Mouse (Mus musculus): Measurements from ENCODE around the gene Ubiad1. TPM values are rescaled to one million over a fixed set of nuclear protein-coding genes. Genes with fewer than 3 reads are reported as not detected.
A peak's percentile ranks its signal among the peaks of the same experiment; 100 is the strongest.

The Ubiad1 gene
- polyA plus RNA-seq (2014; fragmentation: Nextera tagmentation; extraction: Ambion mirVana) = 14.4 and 14.6 TPM in 2 replicates

DNA sequence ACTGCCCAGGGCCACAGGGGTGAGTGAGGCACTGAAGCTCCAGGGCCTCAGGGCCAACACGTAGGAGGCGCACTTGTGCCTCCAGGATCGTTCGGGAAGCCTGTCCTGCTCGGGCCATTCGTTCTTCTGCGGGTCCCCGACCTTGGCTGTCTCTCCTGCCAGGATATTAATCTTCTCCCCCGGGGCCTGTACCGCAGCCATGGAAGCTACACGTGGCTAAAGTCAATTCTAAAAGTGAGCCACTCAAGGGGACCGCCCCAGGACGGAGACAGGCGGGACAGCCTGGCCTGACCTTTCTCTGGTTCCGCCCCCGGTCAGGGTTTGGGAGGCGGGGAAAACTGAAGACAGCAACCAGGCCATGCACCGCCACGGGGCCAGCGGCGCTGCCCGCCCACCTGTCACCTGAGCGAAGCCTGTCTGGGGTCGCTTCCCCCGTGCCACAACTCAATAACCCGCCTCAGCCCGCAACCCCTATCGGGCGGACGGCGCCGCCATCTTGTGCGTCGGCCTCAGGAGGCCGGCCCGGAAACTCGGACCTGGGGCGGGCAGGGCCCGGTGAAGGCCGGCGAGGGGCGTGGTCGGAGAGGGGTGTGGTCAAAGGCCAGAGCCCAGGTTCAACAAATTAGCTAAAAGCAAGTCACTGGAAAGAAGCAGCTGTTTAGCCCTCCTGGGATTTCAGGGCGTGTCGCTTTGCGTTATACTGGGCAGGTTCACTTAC, at the start of gene Ubiad1:
Gene Ubiad1, minus strand, starts transcription at position 522 of the 718 bp plus-strand sequence.
- Histone ChIP-seq H3K9me3 (ENCODE audit: control insufficient read depth, low read length) (no peaks in the 10 kb centered on the region), H3K36me3 (ENCODE audit: control insufficient read depth, insufficient read depth, low read length) (no peaks in the 10 kb centered on the region), H3K27me3 (ENCODE audit: control insufficient read depth, insufficient read depth, low read length) (no peaks in the 10 kb centered on the region), H3K9ac (ENCODE audit: low read depth, low read length) (peak within 1 kb of the TSS; percentile 90), H3K4me2 (replicated peaks; ENCODE audit: low read depth, low read length) (peak within 1 kb of the TSS; percentile 79), H3K4me3 (ENCODE audit: low read depth, low read length) (peak within 1 kb of the TSS; percentile 74), H3K4me1 (replicated peaks; ENCODE audit: control insufficient read depth, insufficient read depth, low read length) (peaks cover 2% of the 10 kb centered on the region; the same call in 1 of the 2 replicates), H3K27ac (ENCODE audit: low read depth, low read length) (peak within 1 kb of the TSS; percentile 62)
- WGBS = under 1% methylated on average over 46 of the region's 46 CpGs
- DNase-seq (ENCODE audit: low spot score) (peak; percentile 90), ATAC-seq (ENCODE audit: low FRiP score) (peak; percentile 55; the same call in 1 of the 2 replicates)

DNA sequence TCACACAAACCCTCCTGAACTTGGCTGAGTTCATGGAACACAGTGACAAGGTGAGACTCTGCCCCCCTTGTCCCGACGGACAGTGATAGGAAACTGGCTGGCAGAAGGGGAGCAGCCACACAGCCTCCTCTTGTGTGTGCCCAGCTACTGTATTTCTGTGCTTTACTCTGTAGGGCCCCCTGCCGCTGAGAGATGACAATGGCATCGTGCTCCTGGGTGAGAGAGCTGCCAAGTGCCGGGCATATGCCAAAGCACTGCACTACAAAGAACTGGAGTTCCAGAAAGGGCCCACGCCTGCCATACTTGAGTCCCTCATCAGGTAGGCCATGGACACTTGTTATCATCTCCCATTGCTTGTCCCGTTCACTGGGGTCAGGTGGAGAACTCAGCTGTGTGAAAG, 46.9 kb upstream of the Ubiad1 start:
- H3K9me3 ChIP-seq (ENCODE audit: control insufficient read depth, low read length) = no peaks in the 10 kb centered on the region
- H3K27ac ChIP-seq (ENCODE audit: low read depth, low read length) = no peak overlapping the region
- no peak overlapping the region for H3K4me2 ChIP-seq (replicated peaks; ENCODE audit: low read depth, low read length)
- H3K9ac ChIP-seq (ENCODE audit: low read depth, low read length) = no peak overlapping the region
- no peaks in the 10 kb centered on the region for H3K27me3 ChIP-seq (ENCODE audit: control insufficient read depth, insufficient read depth, low read length)
- no peak overlapping the region for H3K4me3 ChIP-seq (ENCODE audit: low read depth, low read length)
- no peak for DNase-seq (ENCODE audit: low spot score)
- no peaks in the 10 kb centered on the region for H3K4me1 ChIP-seq (replicated peaks; ENCODE audit: control insufficient read depth, insufficient read depth, low read length)
- 93% methylated on average over 7 of the region's 7 CpGs for WGBS
- no peak for ATAC-seq (ENCODE audit: low FRiP score)
- H3K36me3 ChIP-seq (ENCODE audit: control insufficient read depth, insufficient read depth, low read length) = peaks cover 7% of the 10 kb centered on the region; the same call in 1 of the 2 replicates

DNA sequence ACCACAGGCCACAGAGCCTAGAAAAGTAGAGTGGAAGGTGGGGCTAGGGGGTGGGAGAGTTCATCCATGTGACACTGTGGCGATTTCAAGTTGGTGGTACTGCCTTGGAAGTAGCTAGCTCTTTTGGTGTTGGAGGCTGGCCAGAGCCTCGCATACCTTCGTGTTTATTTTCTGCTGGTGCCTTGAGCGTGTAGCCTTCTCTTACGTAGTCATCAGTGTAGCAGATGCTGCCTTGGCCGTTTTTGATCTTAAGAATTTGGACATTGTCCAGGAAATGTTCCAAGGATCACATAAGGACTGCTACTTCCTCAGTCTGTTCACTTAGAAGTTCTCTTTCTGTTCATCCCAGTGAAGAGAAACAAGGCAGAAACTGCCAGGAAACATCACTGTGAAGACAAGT, 45.9 kb upstream of the Ubiad1 start:
- DNase-seq (ENCODE audit: low spot score) (no peak), ATAC-seq (ENCODE audit: low FRiP score) (no peak)
- 96% methylated on average over 6 of the region's 6 CpGs for WGBS
- peaks cover 12% of the 10 kb centered on the region; the same call in 1 of the 2 replicates for H3K36me3 ChIP-seq (ENCODE audit: control insufficient read depth, insufficient read depth, low read length)
- H3K4me2 ChIP-seq (replicated peaks; ENCODE audit: low read depth, low read length) = no peak overlapping the region
- H3K27me3 ChIP-seq (ENCODE audit: control insufficient read depth, insufficient read depth, low read length) = no peaks in the 10 kb centered on the region
- H3K4me3 ChIP-seq (ENCODE audit: low read depth, low read length) = no peak overlapping the region
- H3K9me3 ChIP-seq (ENCODE audit: control insufficient read depth, low read length) = no peaks in the 10 kb centered on the region
- H3K4me1 ChIP-seq (replicated peaks; ENCODE audit: control insufficient read depth, insufficient read depth, low read length) = no peaks in the 10 kb centered on the region
- no peak overlapping the region for H3K9ac ChIP-seq (ENCODE audit: low read depth, low read length)
- no peak overlapping the region for H3K27ac ChIP-seq (ENCODE audit: low read depth, low read length)

DNA sequence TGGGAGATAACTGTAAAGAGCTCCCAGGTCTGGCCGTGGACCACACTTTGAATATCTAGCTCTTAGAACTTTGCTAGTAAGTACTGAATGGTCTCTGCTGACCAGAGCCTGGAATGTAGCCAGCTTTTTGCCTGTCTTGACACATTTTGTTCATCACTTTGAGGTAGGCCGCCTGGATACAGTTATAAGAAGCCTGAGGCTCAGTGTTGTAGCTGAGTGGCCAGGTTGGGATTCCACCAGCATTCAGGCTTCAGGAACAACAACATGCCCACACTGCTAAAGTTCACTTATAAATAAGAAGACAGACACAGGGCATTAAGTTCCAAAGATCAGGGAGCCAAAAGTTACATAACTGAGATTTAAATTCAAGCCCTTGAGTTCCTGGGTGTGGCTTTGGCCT, 43.3 kb upstream of the Ubiad1 start:
- no peak for ATAC-seq (ENCODE audit: low FRiP score)
- H3K9me3 ChIP-seq (ENCODE audit: control insufficient read depth, low read length) = no peaks in the 10 kb centered on the region
- no peaks in the 10 kb centered on the region for H3K4me1 ChIP-seq (replicated peaks; ENCODE audit: control insufficient read depth, insufficient read depth, low read length)
- H3K9ac ChIP-seq (ENCODE audit: low read depth, low read length) = no peak overlapping the region
- H3K27ac ChIP-seq (ENCODE audit: low read depth, low read length) = no peak overlapping the region
- no peak for DNase-seq (ENCODE audit: low spot score)
- H3K4me3 ChIP-seq (ENCODE audit: low read depth, low read length) = no peak overlapping the region
- WGBS = 80% methylated on average over 2 of the region's 2 CpGs
- H3K36me3 ChIP-seq (ENCODE audit: control insufficient read depth, insufficient read depth, low read length) = peaks cover 23% of the 10 kb centered on the region; the same call in 1 of the 2 replicates
- H3K27me3 ChIP-seq (ENCODE audit: control insufficient read depth, insufficient read depth, low read length) = no peaks in the 10 kb centered on the region
- no peak overlapping the region for H3K4me2 ChIP-seq (replicated peaks; ENCODE audit: low read depth, low read length)

DNA sequence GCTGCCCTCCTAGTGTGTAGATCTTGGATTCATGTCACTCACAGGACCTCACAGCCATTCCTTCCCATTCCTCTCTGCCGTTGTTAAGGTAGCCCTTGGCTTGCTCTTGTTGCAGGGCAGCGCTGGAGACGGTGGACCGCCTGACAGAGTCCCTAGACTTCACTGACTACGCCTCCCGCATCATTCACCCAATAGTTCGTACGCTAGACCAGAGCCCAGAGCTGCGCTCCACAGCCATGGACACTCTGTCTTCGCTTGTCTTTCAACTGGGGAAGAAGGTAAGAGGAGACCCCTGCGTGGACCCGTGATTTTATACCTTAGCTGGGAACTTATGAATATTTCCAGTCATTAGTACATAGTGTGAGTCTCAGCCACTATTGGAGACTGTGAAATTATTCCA, 39.9 kb upstream of the Ubiad1 start:
- H3K9ac ChIP-seq (ENCODE audit: low read depth, low read length) = no peak overlapping the region
- no peaks in the 10 kb centered on the region for H3K27me3 ChIP-seq (ENCODE audit: control insufficient read depth, insufficient read depth, low read length)
- peaks cover 21% of the 10 kb centered on the region; the same call in 1 of the 2 replicates for H3K36me3 ChIP-seq (ENCODE audit: control insufficient read depth, insufficient read depth, low read length)
- no peak overlapping the region for H3K27ac ChIP-seq (ENCODE audit: low read depth, low read length)
- DNase-seq (ENCODE audit: low spot score) = no peak
- H3K4me1 ChIP-seq (replicated peaks; ENCODE audit: control insufficient read depth, insufficient read depth, low read length) = no peaks in the 10 kb centered on the region
- no peak for ATAC-seq (ENCODE audit: low FRiP score)
- no peak overlapping the region for H3K4me3 ChIP-seq (ENCODE audit: low read depth, low read length)
- no peak overlapping the region for H3K4me2 ChIP-seq (replicated peaks; ENCODE audit: low read depth, low read length)
- H3K9me3 ChIP-seq (ENCODE audit: control insufficient read depth, low read length) = no peaks in the 10 kb centered on the region
- 96% methylated on average over 12 of the region's 12 CpGs for WGBS

DNA sequence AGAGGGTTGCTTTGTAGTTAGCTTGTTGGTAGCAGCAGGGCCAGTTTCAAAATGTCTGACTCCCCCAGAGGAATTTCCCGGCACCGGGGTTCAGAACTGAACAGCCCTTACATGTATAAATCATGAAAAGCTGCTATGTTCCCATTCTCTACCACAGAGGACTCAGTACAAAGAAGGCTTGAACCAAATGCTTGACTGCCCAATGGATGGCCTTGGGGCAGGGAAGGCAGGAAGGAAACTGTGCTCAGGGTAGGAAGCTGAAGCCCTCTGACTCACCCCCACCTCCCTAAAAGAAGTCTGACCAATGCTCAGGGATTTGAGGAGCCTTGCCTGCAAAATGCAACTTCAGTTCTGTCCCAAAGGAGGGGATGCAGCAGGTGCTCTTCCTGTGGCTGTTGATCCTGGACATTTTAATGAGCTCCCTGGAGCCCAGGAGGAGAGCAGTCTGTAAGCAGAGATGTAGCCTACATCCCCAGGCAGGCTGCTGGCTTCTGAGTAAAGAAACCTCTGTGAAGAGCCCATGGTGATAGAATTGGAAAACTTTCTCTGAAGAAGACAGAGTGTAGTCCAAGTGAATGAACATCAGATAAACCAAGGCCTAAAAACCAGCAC, 37.1 kb upstream of the Ubiad1 start:
- no peak for DNase-seq (ENCODE audit: low spot score)
- H3K27ac ChIP-seq (ENCODE audit: low read depth, low read length) = no peak overlapping the region
- no peak for ATAC-seq (ENCODE audit: low FRiP score)
- H3K9me3 ChIP-seq (ENCODE audit: control insufficient read depth, low read length) = no peaks in the 10 kb centered on the region
- H3K4me3 ChIP-seq (ENCODE audit: low read depth, low read length) = no peak overlapping the region
- no peaks in the 10 kb centered on the region for H3K27me3 ChIP-seq (ENCODE audit: control insufficient read depth, insufficient read depth, low read length)
- H3K4me2 ChIP-seq (replicated peaks; ENCODE audit: low read depth, low read length) = no peak overlapping the region
- 93% methylated on average over 2 of the region's 2 CpGs for WGBS
- H3K4me1 ChIP-seq (replicated peaks; ENCODE audit: control insufficient read depth, insufficient read depth, low read length) = no peaks in the 10 kb centered on the region
- peaks cover 16% of the 10 kb centered on the region; the same call in 1 of the 2 replicates for H3K36me3 ChIP-seq (ENCODE audit: control insufficient read depth, insufficient read depth, low read length)
- no peak overlapping the region for H3K9ac ChIP-seq (ENCODE audit: low read depth, low read length)

DNA sequence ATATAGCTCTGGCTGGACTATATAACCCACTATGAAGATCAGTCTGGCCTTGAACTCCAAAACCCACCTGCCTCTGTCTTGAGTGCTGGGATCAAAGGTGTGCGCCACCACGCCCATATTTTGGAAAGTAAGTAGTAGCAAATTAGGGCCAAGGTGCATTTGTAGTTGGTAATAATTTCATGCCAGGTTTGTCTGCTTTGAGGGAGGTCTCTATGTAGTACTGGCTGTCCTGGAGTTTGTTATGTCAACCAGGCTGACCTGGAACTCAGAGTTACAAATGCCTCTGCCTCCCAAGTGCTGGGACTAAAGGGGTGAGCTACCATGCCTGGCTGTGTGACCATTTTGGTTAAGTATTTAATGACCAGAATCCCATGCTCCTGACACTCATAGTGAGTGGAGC, 35.7 kb upstream of the Ubiad1 start:
- Histone ChIP-seq H3K4me1 (replicated peaks; ENCODE audit: control insufficient read depth, insufficient read depth, low read length) (no peaks in the 10 kb centered on the region), H3K27ac (ENCODE audit: low read depth, low read length) (no peak overlapping the region), H3K4me2 (replicated peaks; ENCODE audit: low read depth, low read length) (no peak overlapping the region), H3K9ac (ENCODE audit: low read depth, low read length) (no peak overlapping the region), H3K4me3 (ENCODE audit: low read depth, low read length) (no peak overlapping the region), H3K27me3 (ENCODE audit: control insufficient read depth, insufficient read depth, low read length) (no peaks in the 10 kb centered on the region), H3K9me3 (ENCODE audit: control insufficient read depth, low read length) (no peaks in the 10 kb centered on the region), H3K36me3 (ENCODE audit: control insufficient read depth, insufficient read depth, low read length) (0 out of 2 replicates have a peak, but pooled peaks cover 13% of the 10 kb centered on the region)
- ATAC-seq (ENCODE audit: low FRiP score) = no peak
- 96% methylated on average over 2 of the region's 2 CpGs for WGBS
- no peak for DNase-seq (ENCODE audit: low spot score)

DNA sequence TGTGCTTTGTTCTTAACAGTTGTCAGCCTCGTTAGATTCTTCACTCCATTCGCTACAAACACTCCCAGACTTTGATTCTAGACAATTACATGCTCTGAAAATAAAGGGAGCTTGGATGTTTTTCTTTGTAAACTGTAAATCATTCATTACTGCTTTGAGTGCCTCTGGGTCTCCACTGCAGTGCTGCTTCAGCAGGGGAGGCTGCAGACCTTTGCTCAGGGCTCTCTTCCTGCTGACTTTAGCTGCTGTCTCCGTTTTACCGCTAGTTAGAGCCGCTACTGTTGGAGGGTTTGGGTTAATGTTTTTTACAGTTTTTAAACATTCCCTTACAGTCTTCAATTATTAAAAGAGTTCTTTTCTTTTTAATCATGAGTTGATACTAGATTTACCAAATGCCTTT, 28.9 kb upstream of the Ubiad1 start:
- no peak overlapping the region for H3K4me2 ChIP-seq (replicated peaks; ENCODE audit: low read depth, low read length)
- H3K4me1 ChIP-seq (replicated peaks; ENCODE audit: control insufficient read depth, insufficient read depth, low read length) = no peaks in the 10 kb centered on the region
- ATAC-seq (ENCODE audit: low FRiP score) (no peak), DNase-seq (ENCODE audit: low spot score) (no peak)
- H3K27ac ChIP-seq (ENCODE audit: low read depth, low read length) = no peak overlapping the region
- 93% methylated on average over 5 of the region's 5 CpGs for WGBS
- no peak overlapping the region for H3K9ac ChIP-seq (ENCODE audit: low read depth, low read length)
- H3K4me3 ChIP-seq (ENCODE audit: low read depth, low read length) = no peak overlapping the region
- H3K27me3 ChIP-seq (ENCODE audit: control insufficient read depth, insufficient read depth, low read length) = no peaks in the 10 kb centered on the region
- H3K36me3 ChIP-seq (ENCODE audit: control insufficient read depth, insufficient read depth, low read length) = peaks cover 24% of the 10 kb centered on the region
- H3K9me3 ChIP-seq (ENCODE audit: control insufficient read depth, low read length) = no peaks in the 10 kb centered on the region
